ENCODE assay signal across 18 mouse cellular contexts in genomic region chr5:97203646-97204045, GRCm38 (mm10).
"Had no signal": no experiment of that assay in that cellular context is flagged by ENCODE, and none has a peak within 500 bp of the region (broad histone marks: within the 10 kb centered on the region; RNA-seq: fewer than 3 reads in every experiment).

No protein-coding gene starts in this region.

- H3K27ac ChIP-seq: kidney, embryonic 15.5 days; left cerebral cortex, adult 2 months; liver, embryonic 13.5 days; neural tube, embryonic 12.5 days; neural tube, embryonic 15.5 days; stomach, embryonic 15.5 days had no signal

- H3K9me3 ChIP-seq: kidney, embryonic 15.5 days; liver, embryonic 13.5 days; neural tube, embryonic 12.5 days; neural tube, embryonic 15.5 days; stomach, embryonic 15.5 days had no signal

- H3K4me3 ChIP-seq: kidney, embryonic 15.5 days; left cerebral cortex, adult 2 months; liver, embryonic 13.5 days; neural tube, embryonic 12.5 days; neural tube, embryonic 15.5 days; stomach, embryonic 15.5 days had no signal

- H3K4me1 ChIP-seq: kidney, embryonic 15.5 days; liver, embryonic 13.5 days; neural tube, embryonic 15.5 days; stomach, embryonic 15.5 days had no signal

- H3K9ac ChIP-seq: kidney, embryonic 15.5 days; liver, embryonic 13.5 days; neural tube, embryonic 12.5 days; neural tube, embryonic 15.5 days; stomach, embryonic 15.5 days had no signal

- H3K4me2 ChIP-seq: kidney, embryonic 15.5 days; liver, embryonic 13.5 days; midbrain, embryonic 11.5 days; neural tube, embryonic 12.5 days; neural tube, embryonic 15.5 days; stomach, embryonic 15.5 days had no signal

- H3K27me3 ChIP-seq: kidney, embryonic 15.5 days; liver, embryonic 13.5 days; neural tube, embryonic 15.5 days; stomach, embryonic 15.5 days had no signal

- H3K36me3 ChIP-seq: kidney, embryonic 15.5 days; liver, embryonic 13.5 days; neural tube, embryonic 12.5 days; neural tube, embryonic 15.5 days; stomach, embryonic 15.5 days had no signal

- DNase-seq: kidney, postnatal 10 days; kidney, postnatal 36 days; layer of hippocampus, postnatal 36 days; liver, embryonic 13.5 days; lung, adult 2 months; lung, postnatal 14 days; lung, postnatal 4 days; midbrain, embryonic 14.5 days; right cerebral cortex, adult 18-20 months; right cerebral cortex, postnatal 14 days; spleen, adult 18-20 months; thymus, postnatal 25 days had no signal
